Mouse (Mus musculus): ENCODE measurements at regions not wholly inside any gene's neighbourhood (a gene's known extent, or its start where the extent isn't known, plus 50 kb on each side); places are given as distances from the start of the nearest gene placed in this dataset.

DNA sequence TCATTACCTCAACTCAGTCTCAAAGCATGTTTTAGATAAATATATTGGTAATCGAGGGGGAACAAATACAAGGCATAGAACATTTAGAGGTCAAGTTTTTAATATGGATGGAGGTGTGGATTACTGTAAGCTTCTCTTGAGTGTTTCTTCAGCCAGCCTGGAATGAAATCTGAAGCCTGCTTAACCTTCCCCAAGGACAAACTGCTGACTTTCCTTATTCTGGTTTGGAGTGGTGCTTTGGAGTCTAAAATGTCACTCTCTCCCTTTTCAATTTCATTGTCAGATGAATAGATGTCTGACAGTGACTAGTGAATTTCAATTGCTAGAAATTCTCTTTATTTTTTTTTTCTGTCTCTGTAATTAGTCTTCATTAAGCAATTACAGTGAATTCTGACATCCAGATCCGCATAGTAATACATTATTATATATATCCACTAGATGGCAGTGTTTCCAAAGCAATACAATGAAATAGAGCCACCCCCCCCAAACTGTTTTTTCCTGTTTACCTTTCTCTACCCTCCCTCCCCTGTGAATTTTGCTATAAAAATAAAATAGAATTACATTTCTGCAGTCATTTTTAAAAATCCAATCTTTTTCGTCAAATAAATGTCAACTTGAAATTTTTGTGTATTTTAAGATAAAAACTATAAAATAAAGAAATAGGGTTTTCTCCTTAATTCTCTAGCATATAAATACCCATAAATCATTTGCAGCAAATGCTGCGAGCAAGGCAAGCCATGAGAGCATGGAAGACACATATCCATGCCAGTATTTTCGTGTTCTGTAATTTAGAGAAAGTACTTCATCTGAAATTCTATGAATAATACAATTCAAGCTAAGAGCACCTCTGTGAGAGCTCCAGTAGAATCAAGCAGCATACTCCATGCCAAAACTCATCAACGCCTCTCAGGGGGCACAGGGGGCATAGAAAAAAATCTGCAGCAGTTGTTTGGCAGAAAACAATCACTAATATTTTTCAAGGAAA lies 626.2 kb upstream of the Vrk2 start:
- no peaks in the 10 kb centered on the region for H3K4me1 ChIP-seq (ENCODE audit: insufficient read depth, low read length)
- H3K36me3 ChIP-seq (ENCODE audit: insufficient read depth, low read length): no peaks in the 10 kb centered on the region
- H3K9ac ChIP-seq (replicated peaks; ENCODE audit: low read length): no peak overlapping the region
- DNase-seq (ENCODE audit: low spot score) (peak; percentile 72), ATAC-seq (peak; percentile 75; the same call in 1 of the 2 replicates)
- no peak overlapping the region for H3K4me3 ChIP-seq (ENCODE audit: low read length)
- H3K9me3 ChIP-seq (ENCODE audit: low read length): no peaks in the 10 kb centered on the region
- H3K27ac ChIP-seq: no peak overlapping the region
- no peak overlapping the region for H3K4me2 ChIP-seq (ENCODE audit: low read depth, low read length)
- WGBS: 31% methylated on average over 6 of the region's 6 CpGs
- TF ChIP-seq CTCF (IDR thresholded peaks at IDR 0.05; ENCODE audit: low read depth): peak; percentile 62
- no peaks in the 10 kb centered on the region for H3K27me3 ChIP-seq (ENCODE audit: insufficient read depth, low read length)

DNA sequence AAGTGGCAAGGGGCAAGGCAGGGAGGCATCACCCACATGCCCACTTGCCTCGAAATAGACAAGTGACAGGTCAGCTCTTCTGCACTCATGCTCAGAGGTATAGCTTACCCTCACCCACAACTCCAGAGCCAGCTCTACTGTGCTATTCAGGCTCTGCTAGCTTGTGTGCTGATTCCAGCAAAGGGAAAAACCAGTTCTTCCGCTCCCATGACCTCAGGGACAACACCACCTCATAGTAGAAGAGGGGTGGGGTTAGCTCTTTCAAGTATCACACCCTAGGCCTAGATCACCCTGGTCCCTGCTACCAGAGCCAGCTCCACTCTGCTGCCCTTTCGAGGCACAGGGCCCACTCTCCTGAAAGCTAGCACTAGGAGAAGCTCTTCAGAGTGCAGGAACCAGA lies 622.0 kb upstream of the Vrk2 start:
- no peak overlapping the region for H3K27ac ChIP-seq
- no peak for TF ChIP-seq CTCF (IDR thresholded peaks at IDR 0.05; ENCODE audit: low read depth)
- H3K4me3 ChIP-seq (ENCODE audit: low read length): no peak overlapping the region
- no peaks in the 10 kb centered on the region for H3K9me3 ChIP-seq (ENCODE audit: low read length)
- H3K36me3 ChIP-seq (ENCODE audit: insufficient read depth, low read length): no peaks in the 10 kb centered on the region
- no peak overlapping the region for H3K9ac ChIP-seq (replicated peaks; ENCODE audit: low read length)
- ATAC-seq: no peak
- H3K4me1 ChIP-seq (ENCODE audit: insufficient read depth, low read length): no peaks in the 10 kb centered on the region
- DNase-seq (ENCODE audit: low spot score): no peak
- no peak overlapping the region for H3K4me2 ChIP-seq (ENCODE audit: low read depth, low read length)
- no peaks in the 10 kb centered on the region for H3K27me3 ChIP-seq (ENCODE audit: insufficient read depth, low read length)
- WGBS: 82% methylated on average over 3 of the region's 3 CpGs

DNA sequence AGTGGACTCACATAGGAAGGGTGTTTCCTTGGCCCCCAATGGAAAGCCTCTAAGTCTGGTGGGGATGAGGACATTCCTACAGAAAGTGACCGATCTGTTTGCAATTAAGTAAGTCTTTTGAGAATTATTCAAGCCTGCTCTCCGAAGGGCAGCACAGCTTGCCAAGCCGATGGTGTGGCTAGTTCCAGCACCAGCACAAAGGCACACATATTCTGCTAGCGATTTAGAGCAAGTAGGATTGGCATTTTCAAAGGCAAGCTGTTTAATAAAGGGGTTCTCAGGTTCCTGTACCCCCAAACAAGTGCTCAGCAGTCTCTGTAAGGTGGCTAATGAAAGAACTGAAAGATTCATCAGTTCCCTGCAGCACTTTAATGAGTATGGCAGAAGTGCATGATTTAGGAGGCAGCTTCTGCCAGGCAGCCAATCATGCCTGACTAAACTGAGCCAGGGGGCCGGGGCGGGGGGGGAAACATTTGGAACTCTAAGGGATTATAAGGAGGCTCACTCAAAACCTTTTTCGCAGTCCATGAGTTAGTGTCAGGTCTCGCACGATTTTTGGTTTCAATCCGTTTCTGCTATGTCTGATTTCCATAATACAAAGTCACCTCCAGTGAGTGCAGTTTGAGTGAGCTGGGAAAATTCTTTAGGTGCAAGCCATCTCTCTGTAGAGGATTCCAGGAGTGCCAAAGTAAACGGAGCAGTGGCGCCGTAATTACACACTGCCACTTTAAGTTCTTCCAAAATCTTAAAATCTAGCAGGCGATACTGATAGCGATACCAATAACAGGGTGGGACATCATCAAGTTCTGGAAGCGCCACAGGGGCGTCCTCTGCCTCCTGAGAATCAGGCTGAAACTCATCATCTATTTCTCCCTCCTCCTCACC lies 609.8 kb upstream of the Vrk2 start:
- no peaks in the 10 kb centered on the region for H3K27me3 ChIP-seq (ENCODE audit: insufficient read depth, low read length)
- no peaks in the 10 kb centered on the region for H3K9me3 ChIP-seq (ENCODE audit: low read length)
- H3K9ac ChIP-seq (replicated peaks; ENCODE audit: low read length): no peak overlapping the region
- ATAC-seq (0 out of 2 replicates have a peak, but pooled peaks have one; percentile 15), DNase-seq (ENCODE audit: low spot score) (no peak)
- no peak overlapping the region for H3K4me2 ChIP-seq (ENCODE audit: low read depth, low read length)
- H3K4me1 ChIP-seq (ENCODE audit: insufficient read depth, low read length): no peaks in the 10 kb centered on the region
- 68% methylated on average over 17 of the region's 17 CpGs for WGBS
- H3K4me3 ChIP-seq (ENCODE audit: low read length): no peak overlapping the region
- no peak overlapping the region for H3K27ac ChIP-seq
- no peak for TF ChIP-seq CTCF (IDR thresholded peaks at IDR 0.05; ENCODE audit: low read depth)
- no peaks in the 10 kb centered on the region for H3K36me3 ChIP-seq (ENCODE audit: insufficient read depth, low read length)

DNA sequence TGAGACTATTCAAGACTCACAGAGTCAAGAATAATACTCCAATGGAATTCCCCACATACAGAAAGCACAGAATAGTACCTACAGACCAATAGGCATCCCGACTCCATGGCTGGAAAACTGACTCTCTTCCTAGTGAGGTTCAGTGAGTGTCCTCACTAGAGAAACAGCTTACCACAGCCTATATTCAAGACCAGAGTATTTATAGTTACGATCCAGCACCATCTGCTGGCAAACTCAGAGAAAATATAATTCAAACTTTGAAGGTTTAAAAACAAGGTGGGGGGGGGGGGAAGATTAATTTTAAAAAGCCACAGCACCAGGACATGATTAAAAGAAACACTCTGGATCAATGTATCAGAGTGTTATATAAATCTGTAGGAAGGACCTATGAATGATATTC lies 590.2 kb upstream of the Vrk2 start:
- H3K9ac ChIP-seq (replicated peaks; ENCODE audit: low read length): no peak overlapping the region
- no peaks in the 10 kb centered on the region for H3K9me3 ChIP-seq (ENCODE audit: low read length)
- no peaks in the 10 kb centered on the region for H3K27me3 ChIP-seq (ENCODE audit: insufficient read depth, low read length)
- DNase-seq (ENCODE audit: low spot score) (peak; percentile 23), ATAC-seq (no peak)
- no peaks in the 10 kb centered on the region for H3K36me3 ChIP-seq (ENCODE audit: insufficient read depth, low read length)
- no peak overlapping the region for H3K4me3 ChIP-seq (ENCODE audit: low read length)
- H3K27ac ChIP-seq: no peak overlapping the region
- H3K4me1 ChIP-seq (ENCODE audit: insufficient read depth, low read length): no peaks in the 10 kb centered on the region
- 58% methylated on average over 2 of the region's 2 CpGs for WGBS
- peak; percentile 11; the same call in 1 of the 2 replicates for TF ChIP-seq CTCF (IDR thresholded peaks at IDR 0.05; ENCODE audit: low read depth)
- H3K4me2 ChIP-seq (ENCODE audit: low read depth, low read length): no peak overlapping the region

DNA sequence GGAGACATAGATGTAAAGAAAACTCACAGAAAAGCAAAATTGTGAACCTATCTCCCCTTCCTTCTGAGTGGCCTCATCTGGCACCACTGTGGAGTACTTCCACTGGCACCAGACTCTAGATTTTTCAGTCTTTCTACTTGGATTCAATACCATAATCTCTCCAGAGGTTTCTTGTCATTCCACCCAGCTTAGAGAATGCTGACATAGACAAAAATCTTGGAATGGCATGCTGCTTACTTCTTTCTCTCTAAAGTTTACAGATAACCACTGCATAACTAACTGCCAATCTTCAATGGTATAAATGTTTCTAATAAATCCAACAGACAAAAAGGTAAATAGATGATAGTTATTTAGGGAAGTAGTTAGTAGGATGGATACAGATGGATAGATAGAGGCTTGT lies 589.6 kb upstream of the Vrk2 start:
- H3K27ac ChIP-seq: no peak overlapping the region
- no peaks in the 10 kb centered on the region for H3K27me3 ChIP-seq (ENCODE audit: insufficient read depth, low read length)
- no peaks in the 10 kb centered on the region for H3K36me3 ChIP-seq (ENCODE audit: insufficient read depth, low read length)
- no peaks in the 10 kb centered on the region for H3K9me3 ChIP-seq (ENCODE audit: low read length)
- no peaks in the 10 kb centered on the region for H3K4me1 ChIP-seq (ENCODE audit: insufficient read depth, low read length)
- ATAC-seq: no peak
- no peak for TF ChIP-seq CTCF (IDR thresholded peaks at IDR 0.05; ENCODE audit: low read depth)
- H3K9ac ChIP-seq (replicated peaks; ENCODE audit: low read length): no peak overlapping the region
- no peak overlapping the region for H3K4me2 ChIP-seq (ENCODE audit: low read depth, low read length)
- no peak overlapping the region for H3K4me3 ChIP-seq (ENCODE audit: low read length)
- DNase-seq (ENCODE audit: low spot score): no peak

DNA sequence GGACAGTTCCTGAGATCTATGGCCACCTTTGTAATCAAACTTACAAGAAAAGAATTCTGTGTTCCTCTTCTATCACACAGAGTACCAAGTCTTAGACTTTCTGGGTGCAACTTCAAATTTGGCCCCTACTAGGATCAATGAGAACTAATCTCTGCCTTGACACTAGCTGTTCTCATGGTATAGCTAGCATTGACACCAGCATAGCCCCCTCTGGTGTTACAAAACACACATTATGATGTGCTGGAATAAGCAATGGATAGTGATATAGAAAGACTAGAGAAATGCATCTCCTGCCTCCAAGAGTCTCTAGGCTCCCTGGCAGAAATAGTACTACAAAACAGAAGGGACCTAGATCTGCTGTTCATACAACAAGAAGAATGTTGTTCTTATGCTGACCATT lies 566.6 kb upstream of the Vrk2 start:
- no peak for TF ChIP-seq CTCF (IDR thresholded peaks at IDR 0.05; ENCODE audit: low read depth)
- no peak for ATAC-seq

More for the DNA sequence above, 566.6 kb upstream of the Vrk2 start:
- Histone ChIP-seq H3K4me2 (ENCODE audit: low read depth, low read length) (no peak overlapping the region), H3K9me3 (ENCODE audit: low read length) (no peaks in the 10 kb centered on the region), H3K27ac (no peak overlapping the region), H3K9ac (replicated peaks; ENCODE audit: low read length) (no peak overlapping the region), H3K36me3 (ENCODE audit: insufficient read depth, low read length) (no peaks in the 10 kb centered on the region), H3K4me1 (ENCODE audit: insufficient read depth, low read length) (no peaks in the 10 kb centered on the region), H3K4me3 (ENCODE audit: low read length) (no peak overlapping the region), H3K27me3 (ENCODE audit: insufficient read depth, low read length) (no peaks in the 10 kb centered on the region)
- no peak for DNase-seq (ENCODE audit: low spot score)
